Mouse (Mus musculus): ENCODE measurements around the gene Trim14. TPM values are rescaled to one million over a fixed set of nuclear protein-coding genes. Genes with fewer than 3 reads are reported as not detected.

Trim14 gene
- polyA plus RNA-seq, 1 experiment from 2014 or later: 6.8 TPM

- Histone ChIP-seq H3K4me3 (replicated peaks) (no peak overlapping the region), H3K9ac (no peak overlapping the region), H3K27ac (peak overlapping the region; percentile 15; the same call in 1 of the 2 replicates), H3K4me2 (no peak overlapping the region), H3K27me3 (no peaks in the 10 kb centered on the region), H3K9me3 (replicated peaks) (no peaks in the 10 kb centered on the region), H3K4me1 (replicated peaks) (peaks cover 31% of the 10 kb centered on the region), H3K36me3 (peaks cover 85% of the 10 kb centered on the region)
- WGBS (ENCODE audit: insufficient replicate concordance): 70% methylated on average over 3 of the region's 3 CpGs
- ATAC-seq (ENCODE audit: low read depth): no peak
- no peak for DNase-seq
Observed at GRCm38 (mm10) chr4:46498511-46498910, 37.4 kb downstream of the Trim14 start.

GRCm38 (mm10) chr4:46497286-46497892, 38.6 kb downstream of the Trim14 start:
- Histone ChIP-seq H3K27me3 (no peaks in the 10 kb centered on the region), H3K4me1 (replicated peaks) (peaks cover 26% of the 10 kb centered on the region), H3K9ac (no peak overlapping the region), H3K36me3 (peaks cover 87% of the 10 kb centered on the region), H3K27ac (no peak overlapping the region), H3K4me2 (no peak overlapping the region), H3K4me3 (replicated peaks) (no peak overlapping the region), H3K9me3 (replicated peaks) (no peaks in the 10 kb centered on the region)
- ATAC-seq (ENCODE audit: low read depth): no peak
- WGBS (ENCODE audit: insufficient replicate concordance): 38% methylated on average over 4 of the region's 4 CpGs
- peak; percentile 66 for DNase-seq

- Histone ChIP-seq H3K4me1 (replicated peaks) (peaks cover 30% of the 10 kb centered on the region), H3K27me3 (no peaks in the 10 kb centered on the region), H3K4me2 (no peak overlapping the region), H3K9me3 (replicated peaks) (no peaks in the 10 kb centered on the region), H3K36me3 (peaks cover 76% of the 10 kb centered on the region), H3K4me3 (replicated peaks) (no peak overlapping the region), H3K27ac (no peak overlapping the region), H3K9ac (no peak overlapping the region)
- DNase-seq: no peak
- no peak for ATAC-seq (ENCODE audit: low read depth)
- 83% methylated on average over 12 of the region's 12 CpGs for WGBS (ENCODE audit: insufficient replicate concordance)
Observed at GRCm38 (mm10) chr4:46495543-46495942, 40.4 kb downstream of the Trim14 start.

- ATAC-seq (ENCODE audit: low read depth) (no peak), DNase-seq (no peak)
Observed at GRCm38 (mm10) chr4:46493071-46493470, 42.9 kb downstream of the Trim14 start.

GRCm38 (mm10) chr4:46489028-46489925, 46.7 kb downstream of the Trim14 start, which contains the start of gene Nans:
Gene Nans, plus strand, starts transcription at chr4:46489248.
- peak within 1 kb of the TSS; percentile 85 for H3K27ac ChIP-seq
- peak within 1 kb of the TSS; percentile 90 for H3K4me3 ChIP-seq (replicated peaks)
- under 1% methylated on average over 58 of the region's 58 CpGs for WGBS (ENCODE audit: insufficient replicate concordance)
- peaks cover 27% of the 10 kb centered on the region for H3K36me3 ChIP-seq
- peak within 1 kb of the TSS; percentile 93 for H3K4me2 ChIP-seq
- peaks cover 53% of the 10 kb centered on the region for H3K4me1 ChIP-seq (replicated peaks)
- H3K9me3 ChIP-seq (replicated peaks): no peaks in the 10 kb centered on the region
- H3K9ac ChIP-seq: peak within 1 kb of the TSS; percentile 94
- ATAC-seq (ENCODE audit: low read depth) (peak; percentile 97), DNase-seq (peak; percentile 95)
- H3K27me3 ChIP-seq: no peaks in the 10 kb centered on the region

More at GRCm38 (mm10) chr4:46493071-46493470, 42.9 kb downstream of the Trim14 start:
- 86% methylated on average over 6 of the region's 6 CpGs for WGBS (ENCODE audit: insufficient replicate concordance)
- no peaks in the 10 kb centered on the region for H3K9me3 ChIP-seq (replicated peaks)
- H3K27me3 ChIP-seq: no peaks in the 10 kb centered on the region
- no peak overlapping the region for H3K27ac ChIP-seq
- peaks cover 58% of the 10 kb centered on the region for H3K36me3 ChIP-seq
- peaks cover 34% of the 10 kb centered on the region for H3K4me1 ChIP-seq (replicated peaks)
- no peak overlapping the region for H3K4me2 ChIP-seq
- H3K9ac ChIP-seq: no peak overlapping the region
- no peak overlapping the region for H3K4me3 ChIP-seq (replicated peaks)

- peaks cover 58% of the 10 kb centered on the region for H3K4me1 ChIP-seq (replicated peaks)
- H3K9me3 ChIP-seq (replicated peaks): no peaks in the 10 kb centered on the region
Observed at GRCm38 (mm10) chr4:46487348-46487747, 48.6 kb downstream of the Trim14 start.

GRCm38 (mm10) chr4:46485696-46486417, 50.1 kb downstream of the Trim14 start:
- Histone ChIP-seq H3K9me3 (replicated peaks) (no peaks in the 10 kb centered on the region), H3K4me3 (replicated peaks) (no peak overlapping the region), H3K4me1 (replicated peaks) (peaks cover 48% of the 10 kb centered on the region), H3K27ac (peak overlapping the region; percentile 71), H3K9ac (peak overlapping the region; percentile 59), H3K4me2 (peak overlapping the region; percentile 43), H3K36me3 (no peaks in the 10 kb centered on the region), H3K27me3 (no peaks in the 10 kb centered on the region)
- WGBS (ENCODE audit: insufficient replicate concordance): 18% methylated on average over 14 of the region's 14 CpGs
- ATAC-seq (ENCODE audit: low read depth) (0 out of 2 replicates have a peak, but pooled peaks have one; percentile 19), DNase-seq (peak; percentile 63)

More at GRCm38 (mm10) chr4:46487348-46487747, 48.6 kb downstream of the Trim14 start:
- Histone ChIP-seq H3K9ac (no peak overlapping the region), H3K27me3 (no peaks in the 10 kb centered on the region), H3K27ac (peak overlapping the region; percentile 36; the same call in 1 of the 2 replicates), H3K4me3 (replicated peaks) (no peak overlapping the region), H3K36me3 (peaks cover 7% of the 10 kb centered on the region), H3K4me2 (no peak overlapping the region)
- WGBS (ENCODE audit: insufficient replicate concordance): 74% methylated on average over 5 of the region's 5 CpGs
- ATAC-seq (ENCODE audit: low read depth) (no peak), DNase-seq (no peak)

GRCm38 (mm10) chr4:46479081-46479480, 56.9 kb downstream of the Trim14 start:
- DNase-seq: no peak
- no peak overlapping the region for H3K9ac ChIP-seq
- H3K27ac ChIP-seq: peak overlapping the region; percentile 8; the same call in 1 of the 2 replicates
- H3K27me3 ChIP-seq: no peaks in the 10 kb centered on the region
- H3K36me3 ChIP-seq: peaks cover 56% of the 10 kb centered on the region
- no peak overlapping the region for H3K4me2 ChIP-seq
- 94% methylated on average over 2 of the region's 2 CpGs for WGBS (ENCODE audit: insufficient replicate concordance)
- H3K4me3 ChIP-seq (replicated peaks): no peak overlapping the region
- no peak for ATAC-seq (ENCODE audit: low read depth)
- H3K4me1 ChIP-seq (replicated peaks): peaks cover 4% of the 10 kb centered on the region
- H3K9me3 ChIP-seq (replicated peaks): no peaks in the 10 kb centered on the region

GRCm38 (mm10) chr4:46475101-46475500, 60.8 kb downstream of the Trim14 start:
- 90% methylated on average over 5 of the region's 5 CpGs for WGBS (ENCODE audit: insufficient replicate concordance)
- no peaks in the 10 kb centered on the region for H3K9me3 ChIP-seq (replicated peaks)
- no peak overlapping the region for H3K4me3 ChIP-seq (replicated peaks)
- no peak overlapping the region for H3K9ac ChIP-seq
- DNase-seq (no peak), ATAC-seq (ENCODE audit: low read depth) (no peak)
- H3K27me3 ChIP-seq: no peaks in the 10 kb centered on the region
- H3K36me3 ChIP-seq: peaks cover 94% of the 10 kb centered on the region
- H3K4me2 ChIP-seq: no peak overlapping the region
- no peaks in the 10 kb centered on the region for H3K4me1 ChIP-seq (replicated peaks)
- no peak overlapping the region for H3K27ac ChIP-seq

- Histone ChIP-seq H3K4me1 (replicated peaks) (peaks cover 34% of the 10 kb centered on the region), H3K4me2 (no peak overlapping the region), H3K9me3 (replicated peaks) (no peaks in the 10 kb centered on the region), H3K36me3 (peaks cover 100% of the 10 kb centered on the region), H3K4me3 (replicated peaks) (no peak overlapping the region), H3K9ac (no peak overlapping the region), H3K27me3 (no peaks in the 10 kb centered on the region), H3K27ac (peak overlapping the region; percentile 43; the same call in 1 of the 2 replicates)
- DNase-seq (no peak), ATAC-seq (ENCODE audit: low read depth) (no peak)
- WGBS (ENCODE audit: insufficient replicate concordance): 89% methylated on average over 3 of the region's 3 CpGs
Observed at GRCm38 (mm10) chr4:46465740-46466139, 70.2 kb downstream of the Trim14 start.

All from liver, embryonic 13.5 days (tissue).